Mouse (Mus musculus): Measurements from ENCODE around the gene Igf2r. TPM values are rescaled to one million over a fixed set of nuclear protein-coding genes. Genes with fewer than 3 reads are reported as not detected.
"Not testable (repeated sequence)": the region's sequence is repeated elsewhere in the genome, so short reads cannot be mapped to it uniquely, and the experiment has no call there.

Igf2r gene
- polyA plus RNA-seq, 1 experiment: 27.5 TPM

GRCm38 (mm10) chr17:12688427-12689110 lies 80.9 kb downstream of the Igf2r start:
- no peak for DNase-seq
- H3K4me3 ChIP-seq (replicated peaks; ENCODE audit: extremely low read depth, low read depth, low read length): no peak overlapping the region
- H3K4me1 ChIP-seq (ENCODE audit: control insufficient read depth, insufficient read depth, low read length): no peaks in the 10 kb centered on the region
- WGBS: 64% methylated on average over 20 of the region's 20 CpGs
- TF ChIP-seq POLR2A (IDR thresholded peaks at IDR 0.05; ENCODE audit: borderline replicate concordance, extremely low read depth, low read depth, low read length) (no peak), CTCF (IDR thresholded peaks at IDR 0.05; ENCODE audit: insufficient read depth, low read length) (no peak)

- 66% methylated on average over 7 of the region's 7 CpGs for WGBS
- TF ChIP-seq POLR2A (IDR thresholded peaks at IDR 0.05; ENCODE audit: borderline replicate concordance, extremely low read depth, low read depth, low read length) (no peak), CTCF (IDR thresholded peaks at IDR 0.05; ENCODE audit: insufficient read depth, low read length) (no peak)
- no peak overlapping the region for H3K4me3 ChIP-seq (replicated peaks; ENCODE audit: extremely low read depth, low read depth, low read length)
- no peaks in the 10 kb centered on the region for H3K4me1 ChIP-seq (ENCODE audit: control insufficient read depth, insufficient read depth, low read length)
- no peak for DNase-seq
Measured at GRCm38 (mm10) chr17:12684928-12685624, 84.4 kb downstream of the Igf2r start.

GRCm38 (mm10) chr17:12684412-12684811 lies 85.1 kb downstream of the Igf2r start:
- WGBS: 63% methylated on average over 4 of the region's 4 CpGs
- DNase-seq: no peak
- TF ChIP-seq POLR2A (IDR thresholded peaks at IDR 0.05; ENCODE audit: borderline replicate concordance, extremely low read depth, low read depth, low read length) (no peak), CTCF (IDR thresholded peaks at IDR 0.05; ENCODE audit: insufficient read depth, low read length) (no peak)

GRCm38 (mm10) chr17:12683582-12683981 lies 85.9 kb downstream of the Igf2r start:
- no peaks in the 10 kb centered on the region for H3K4me1 ChIP-seq (ENCODE audit: control insufficient read depth, insufficient read depth, low read length)

More at GRCm38 (mm10) chr17:12684412-12684811, 85.1 kb downstream of the Igf2r start:
- Histone ChIP-seq H3K4me1 (ENCODE audit: control insufficient read depth, insufficient read depth, low read length) (no peaks in the 10 kb centered on the region), H3K4me3 (replicated peaks; ENCODE audit: extremely low read depth, low read depth, low read length) (no peak overlapping the region)

GRCm38 (mm10) chr17:12678261-12678660 lies 91.2 kb downstream of the Igf2r start:
- H3K4me1 ChIP-seq (ENCODE audit: control insufficient read depth, insufficient read depth, low read length): no peaks in the 10 kb centered on the region
- DNase-seq: no peak
- TF ChIP-seq POLR2A (IDR thresholded peaks at IDR 0.05; ENCODE audit: borderline replicate concordance, extremely low read depth, low read depth, low read length): no peak
- no peak for TF ChIP-seq CTCF (IDR thresholded peaks at IDR 0.05; ENCODE audit: insufficient read depth, low read length)
- H3K4me3 ChIP-seq (replicated peaks; ENCODE audit: extremely low read depth, low read depth, low read length): no peak overlapping the region

More at GRCm38 (mm10) chr17:12683582-12683981, 85.9 kb downstream of the Igf2r start:
- no peak for TF ChIP-seq CTCF (IDR thresholded peaks at IDR 0.05; ENCODE audit: insufficient read depth, low read length)
- no peak for TF ChIP-seq POLR2A (IDR thresholded peaks at IDR 0.05; ENCODE audit: borderline replicate concordance, extremely low read depth, low read depth, low read length)
- no peak overlapping the region for H3K4me3 ChIP-seq (replicated peaks; ENCODE audit: extremely low read depth, low read depth, low read length)
- WGBS: 92% methylated on average over 13 of the region's 13 CpGs
- DNase-seq: no peak

- H3K4me3 ChIP-seq (replicated peaks; ENCODE audit: extremely low read depth, low read depth, low read length): no peak overlapping the region
- no peaks in the 10 kb centered on the region for H3K4me1 ChIP-seq (ENCODE audit: control insufficient read depth, insufficient read depth, low read length)
- no peak for DNase-seq
- TF ChIP-seq CTCF (IDR thresholded peaks at IDR 0.05; ENCODE audit: insufficient read depth, low read length): no peak
- no peak for TF ChIP-seq POLR2A (IDR thresholded peaks at IDR 0.05; ENCODE audit: borderline replicate concordance, extremely low read depth, low read depth, low read length)
Measured at GRCm38 (mm10) chr17:12677139-12677538, 92.3 kb downstream of the Igf2r start.

GRCm38 (mm10) chr17:12675646-12676045 lies 93.8 kb downstream of the Igf2r start, which contains the start of gene Slc22a1:
Gene Slc22a1, minus strand, starts transcription at chr17:12675829.
- H3K4me3 ChIP-seq (replicated peaks; ENCODE audit: extremely low read depth, low read depth, low read length): no peak within 1 kb of the TSS
- WGBS: 61% methylated on average over 7 of the region's 7 CpGs
- TF ChIP-seq POLR2A (IDR thresholded peaks at IDR 0.05; ENCODE audit: borderline replicate concordance, extremely low read depth, low read depth, low read length): no peak
- TF ChIP-seq CTCF (IDR thresholded peaks at IDR 0.05; ENCODE audit: insufficient read depth, low read length): no peak
- no peaks in the 10 kb centered on the region for H3K4me1 ChIP-seq (ENCODE audit: control insufficient read depth, insufficient read depth, low read length)
- DNase-seq: peak; percentile 34

- not testable (repeated sequence) for H3K4me1 ChIP-seq (ENCODE audit: control insufficient read depth, insufficient read depth, low read length); H3K4me3 ChIP-seq (replicated peaks; ENCODE audit: extremely low read depth, low read depth, low read length); DNase-seq
- 70% methylated on average over 7 of the region's 7 CpGs for WGBS
Measured at GRCm38 (mm10) chr17:12674980-12675379, 94.5 kb downstream of the Igf2r start.

GRCm38 (mm10) chr17:12673871-12674270 lies 95.6 kb downstream of the Igf2r start:
- 67% methylated on average over 3 of the region's 3 CpGs for WGBS
- DNase-seq: no peak
- TF ChIP-seq POLR2A (IDR thresholded peaks at IDR 0.05; ENCODE audit: borderline replicate concordance, extremely low read depth, low read depth, low read length) (no peak), CTCF (IDR thresholded peaks at IDR 0.05; ENCODE audit: insufficient read depth, low read length) (no peak)
- Histone ChIP-seq H3K4me3 (replicated peaks; ENCODE audit: extremely low read depth, low read depth, low read length) (no peak overlapping the region), H3K4me1 (ENCODE audit: control insufficient read depth, insufficient read depth, low read length) (no peaks in the 10 kb centered on the region)

GRCm38 (mm10) chr17:12672285-12672790 lies 97.1 kb downstream of the Igf2r start:
- no peak for DNase-seq
- Histone ChIP-seq H3K4me1 (ENCODE audit: control insufficient read depth, insufficient read depth, low read length) (no peaks in the 10 kb centered on the region), H3K4me3 (replicated peaks; ENCODE audit: extremely low read depth, low read depth, low read length) (no peak overlapping the region)
- TF ChIP-seq CTCF (IDR thresholded peaks at IDR 0.05; ENCODE audit: insufficient read depth, low read length): no peak
- no peak for TF ChIP-seq POLR2A (IDR thresholded peaks at IDR 0.05; ENCODE audit: borderline replicate concordance, extremely low read depth, low read depth, low read length)
- 81% methylated on average over 7 of the region's 7 CpGs for WGBS
